Mouse (Mus musculus): ENCODE results near the gene Rhox12.

Rhox12 gene

DNA sequence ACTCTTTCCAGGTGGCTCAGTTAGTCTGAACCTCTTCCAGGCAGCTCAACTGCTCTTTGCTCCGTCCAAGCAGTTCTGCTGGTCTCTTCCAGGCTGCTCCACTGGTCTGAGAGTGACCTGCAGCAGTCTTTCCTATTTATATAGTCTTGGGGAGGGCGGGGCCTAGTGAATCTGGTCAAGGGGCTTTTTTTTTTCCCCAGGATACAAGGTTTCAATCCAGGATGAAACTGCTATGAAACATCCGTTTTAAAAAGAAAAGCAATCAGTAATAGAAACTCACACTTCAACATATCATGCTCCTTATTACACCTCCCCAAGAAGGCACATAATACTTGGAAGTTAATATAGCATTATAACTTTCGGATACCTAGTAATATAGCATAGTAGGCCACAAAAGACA, at the start of gene Rhox12:
Rhox12 (minus strand) TSS at position 101 of the 400 bp plus-strand sequence.
- no peak for DNase-seq (ENCODE audit: low read depth)

DNA sequence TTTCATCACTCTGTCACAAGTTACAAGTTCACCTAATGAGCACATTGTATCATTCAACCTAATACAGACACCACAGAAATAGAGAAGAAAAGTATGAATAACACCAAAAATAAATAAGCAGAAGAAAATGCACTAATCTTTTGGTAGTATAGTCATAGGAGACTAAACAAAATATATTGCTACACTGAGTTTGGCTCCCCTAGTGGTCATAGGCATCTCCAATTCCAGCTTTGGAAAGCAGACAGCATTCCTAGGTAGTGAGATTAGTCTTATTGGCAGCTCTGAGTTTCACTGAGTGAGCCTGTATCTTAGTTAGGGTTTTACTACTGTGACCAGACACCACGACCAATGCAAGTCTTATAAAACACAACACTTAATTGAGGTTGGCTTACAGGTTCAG, 48.4 kb upstream of the Rhox12 start:
- no peak for DNase-seq (ENCODE audit: low read depth)

DNA sequence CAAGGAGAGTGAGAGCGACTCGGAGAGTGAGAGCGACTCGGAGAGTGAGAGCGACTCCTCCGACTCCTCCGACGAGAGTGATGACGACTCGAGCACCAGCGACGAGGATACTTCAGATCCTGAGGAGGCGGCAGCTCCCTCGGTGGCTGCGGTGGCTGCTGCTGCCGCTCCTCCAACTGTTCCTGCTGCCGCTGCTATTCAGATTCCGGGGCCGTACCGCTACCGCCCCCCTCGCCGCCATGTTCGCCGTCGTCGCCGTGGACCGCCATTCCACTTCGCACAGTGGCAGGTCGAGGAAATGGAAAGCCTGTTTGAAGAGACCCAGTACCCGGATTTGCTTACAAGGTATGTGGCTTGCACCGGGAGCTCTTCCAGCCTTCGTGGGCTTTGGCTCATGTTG, 10.8 kb upstream of the Rhox12 start:
- DNase-seq (ENCODE audit: low read depth), result no peak

DNA sequence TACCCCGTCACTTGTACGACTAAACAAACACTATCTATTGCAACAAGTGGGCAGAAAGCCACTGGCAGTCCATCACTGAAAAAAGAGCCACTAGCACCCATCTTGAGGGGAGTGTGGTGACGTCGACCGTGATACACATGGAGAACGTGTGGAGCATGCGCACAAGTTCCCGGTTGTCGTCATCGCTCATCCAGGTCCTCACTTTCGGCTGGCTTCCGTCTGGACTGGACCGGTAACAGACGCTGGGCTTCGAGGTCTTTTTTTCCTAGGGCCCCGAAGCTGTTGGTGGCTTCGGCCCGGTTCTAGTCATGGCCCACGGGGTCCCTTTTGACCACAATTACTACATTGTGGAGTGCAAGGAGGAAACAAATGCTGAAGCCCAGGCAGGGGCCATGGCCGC, 10.3 kb upstream of the Rhox12 start, which contains the start of gene Rhox13:
Rhox13 (plus strand) TSS at position 238 of the 400 bp plus-strand sequence.
- no peak for DNase-seq (ENCODE audit: low read depth)

DNA sequence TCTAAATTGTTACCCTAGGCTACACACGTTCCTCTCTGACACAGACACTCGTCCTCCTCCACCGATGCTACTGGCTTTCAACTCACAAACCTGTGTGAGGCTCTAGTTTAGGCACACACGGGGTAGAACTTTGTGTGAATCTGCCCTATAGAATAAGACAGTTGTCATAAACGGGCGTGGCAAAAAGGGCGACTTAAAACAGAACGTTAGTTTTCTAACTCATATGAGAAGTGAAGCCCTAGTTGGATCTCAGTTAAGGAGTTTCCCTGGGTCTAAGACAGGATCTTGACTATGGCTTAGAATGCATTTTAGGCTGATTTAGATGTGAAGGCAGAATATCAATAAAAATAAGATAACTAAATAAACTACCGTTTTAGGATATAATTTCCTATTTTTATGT, 25.7 kb downstream of the Rhox12 start, which contains the start of gene Rhox11:
Rhox11 (minus strand) TSS at position 101 of the 400 bp plus-strand sequence.
- DNase-seq (ENCODE audit: low read depth), result no peak

DNA sequence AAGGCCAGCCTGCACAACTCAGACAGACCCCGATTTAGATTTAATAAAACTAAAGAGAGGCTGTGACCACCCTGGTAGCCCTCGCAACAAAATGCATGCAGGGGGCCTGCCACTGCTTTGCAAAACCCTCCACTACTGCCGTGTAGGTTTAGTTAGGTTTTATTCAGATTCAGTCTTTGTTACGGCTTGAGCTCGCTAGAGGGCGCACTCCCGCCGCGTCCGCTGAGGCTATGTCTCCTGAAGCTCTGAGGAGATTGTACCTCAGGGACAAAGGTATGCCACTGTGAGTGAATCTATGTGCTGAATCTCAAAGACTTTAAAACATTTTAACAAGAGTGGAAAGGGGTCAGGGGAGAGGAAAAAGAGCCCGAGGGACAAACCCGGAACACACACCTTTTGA, 26.5 kb downstream of the Rhox12 start:
- peak; percentile 20 for DNase-seq (ENCODE audit: low read depth)

DNA sequence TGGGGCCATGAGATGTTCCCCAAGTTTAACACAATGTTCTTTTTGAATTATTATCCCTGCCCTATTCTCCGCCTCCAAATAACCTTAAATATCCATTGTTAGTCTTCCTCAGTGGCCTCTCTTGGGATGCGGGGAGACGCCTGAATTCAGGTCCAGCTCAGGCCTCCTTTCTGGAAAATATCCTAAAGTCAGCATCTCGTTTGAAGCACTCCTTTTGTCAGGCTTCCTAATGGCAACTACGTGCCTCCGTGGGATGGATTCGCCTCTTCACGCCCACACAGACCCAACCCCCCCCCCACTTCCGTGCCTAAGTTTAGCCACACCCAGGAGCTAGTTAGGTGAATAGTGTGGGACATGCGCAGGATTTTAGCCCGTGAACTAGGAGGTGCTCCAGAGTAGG, 44.5 kb downstream of the Rhox12 start, which contains the start of gene Rhox10:
Rhox10 (plus strand) TSS at position 301 of the 400 bp plus-strand sequence.
- DNase-seq (ENCODE audit: low read depth), result no peak

DNA sequence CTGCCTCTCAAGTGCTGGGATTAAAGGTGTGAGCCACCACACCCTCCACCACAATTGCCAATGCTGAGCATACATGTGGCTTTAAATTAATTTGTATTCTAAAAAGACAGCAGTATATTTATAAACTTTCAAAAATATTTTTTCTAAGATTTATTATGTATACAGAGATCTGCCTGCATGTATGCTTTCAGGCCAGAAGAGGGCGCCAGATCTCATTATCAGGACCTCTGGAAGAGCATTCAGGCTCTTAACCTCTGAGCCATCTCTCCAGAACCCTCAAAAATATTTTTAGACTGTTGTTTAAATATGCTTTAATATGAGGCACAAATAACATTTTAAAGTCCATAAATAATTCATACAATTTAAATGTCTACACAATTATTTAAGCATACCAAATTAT, 49.2 kb downstream of the Rhox12 start:
- DNase-seq (ENCODE audit: low read depth), result peak; percentile 34

Data from 416B (cell line).